Mouse (Mus musculus) inflammation-experienced regulatory T-cells, adult 6 months (primary cell): ENCODE data around the gene Abhd4. TPM values are rescaled to one million over a fixed set of nuclear protein-coding genes. Genes with fewer than 3 reads are reported as not detected.
"Not testable (repeated sequence)": the region's sequence is repeated elsewhere in the genome, so short reads cannot be mapped to it uniquely, and the experiment has no call there.

Experiments used
- ATAC-seq: one replicate; pipeline ENCODE4 v1.8.0; 2017
- polyA plus RNA-seq, 3 experiments: library from polyadenylated mRNA; unstranded; fragments of 100-300 nt; shearing (Covaris generic); gene quantifications; one replicate each; pipeline ENCODE4 v1.2.1; 2017

Gene Abhd4
- polyA plus RNA-seq, 3 experiments from 2014 or later: 20.3 to 33.0 (median 29.4) TPM

GRCm38 (mm10) chr14:54223315-54224063 lies 30.5 kb upstream of the Abhd4 start:
- ATAC-seq: no peak

DNA sequence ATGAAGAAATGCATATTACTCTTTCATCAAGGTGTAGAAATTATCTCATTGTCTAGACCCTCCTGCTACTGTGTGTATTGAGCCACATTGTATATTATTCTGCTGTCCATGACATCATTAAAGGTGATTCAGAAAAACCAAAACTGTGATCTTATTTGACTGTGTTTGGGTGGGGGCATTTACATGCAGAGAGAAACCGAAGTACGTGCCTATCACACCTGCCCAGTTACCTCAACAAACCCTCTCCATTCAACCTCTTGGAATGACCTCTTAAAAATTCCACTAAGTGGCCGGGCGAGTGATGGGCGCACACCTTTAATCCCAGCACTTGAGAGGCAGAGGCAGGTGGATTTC lies 29.9 kb upstream of the Abhd4 start:
- no peak for ATAC-seq

DNA sequence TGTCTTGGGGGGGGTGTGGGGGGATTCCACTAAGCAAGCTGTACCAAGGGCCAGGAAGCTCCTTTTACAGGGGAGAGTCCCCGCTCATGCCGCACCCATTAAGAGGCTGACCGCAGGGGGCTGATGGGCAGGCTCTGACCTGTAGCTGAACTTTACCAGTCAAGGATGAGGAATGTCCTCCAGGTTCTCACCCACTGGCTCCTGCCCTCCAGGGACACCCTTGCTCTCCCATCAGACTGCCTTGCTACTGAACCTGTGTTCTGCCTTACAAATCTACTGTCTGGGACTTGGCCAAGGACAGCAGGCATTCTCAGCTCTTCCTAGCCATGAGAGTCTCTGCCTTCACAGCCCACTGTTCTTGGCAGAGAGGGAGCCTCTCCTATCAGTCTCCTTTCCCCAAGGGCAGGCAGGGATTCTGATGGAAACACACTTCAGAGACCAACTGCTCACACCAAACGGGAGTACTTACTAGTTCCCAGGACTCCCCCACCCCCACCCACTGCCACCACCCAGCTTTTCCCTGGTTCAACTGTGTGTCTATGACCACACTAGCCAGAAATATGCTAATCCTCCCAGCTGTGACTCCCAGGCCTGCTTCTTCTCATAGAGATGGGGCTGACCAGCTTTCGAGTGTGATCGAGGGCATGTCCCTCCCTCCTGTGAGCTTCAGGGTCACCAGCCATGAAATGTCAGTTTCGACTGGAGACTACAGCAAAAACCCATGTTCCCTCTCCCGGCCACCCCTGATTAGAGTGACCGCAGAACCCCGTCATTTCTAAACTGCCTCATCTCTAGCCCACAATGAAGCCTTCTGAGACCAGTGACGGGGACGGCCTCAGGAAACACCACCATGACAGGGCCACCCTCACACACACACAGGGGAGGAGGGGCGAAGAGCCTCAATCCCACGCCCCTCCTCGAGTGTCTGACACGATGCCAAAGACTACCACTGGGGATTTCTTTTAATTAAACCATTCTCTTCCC lies 29.2 kb upstream of the Abhd4 start:
- peak; percentile 12 for ATAC-seq

DNA sequence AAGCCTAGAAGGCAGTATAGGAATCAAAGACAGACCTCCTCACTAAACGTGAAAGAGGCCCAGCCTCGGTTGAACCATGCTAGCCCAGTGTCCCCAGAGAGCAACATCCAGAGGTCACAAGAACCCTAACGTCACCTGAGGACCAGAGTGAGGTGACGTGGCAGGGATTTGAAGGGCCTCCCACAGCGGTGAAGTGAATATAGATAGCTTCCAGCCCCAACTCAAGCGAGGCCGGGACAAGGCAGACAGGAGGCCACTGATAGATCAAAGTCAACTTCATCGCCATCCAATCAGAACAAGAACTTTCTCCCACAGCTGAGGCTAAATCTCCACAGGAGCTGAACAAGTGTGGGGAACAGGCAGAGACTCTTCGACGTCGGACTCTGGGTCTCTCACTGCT lies 28.3 kb upstream of the Abhd4 start:
- no peak for ATAC-seq

DNA sequence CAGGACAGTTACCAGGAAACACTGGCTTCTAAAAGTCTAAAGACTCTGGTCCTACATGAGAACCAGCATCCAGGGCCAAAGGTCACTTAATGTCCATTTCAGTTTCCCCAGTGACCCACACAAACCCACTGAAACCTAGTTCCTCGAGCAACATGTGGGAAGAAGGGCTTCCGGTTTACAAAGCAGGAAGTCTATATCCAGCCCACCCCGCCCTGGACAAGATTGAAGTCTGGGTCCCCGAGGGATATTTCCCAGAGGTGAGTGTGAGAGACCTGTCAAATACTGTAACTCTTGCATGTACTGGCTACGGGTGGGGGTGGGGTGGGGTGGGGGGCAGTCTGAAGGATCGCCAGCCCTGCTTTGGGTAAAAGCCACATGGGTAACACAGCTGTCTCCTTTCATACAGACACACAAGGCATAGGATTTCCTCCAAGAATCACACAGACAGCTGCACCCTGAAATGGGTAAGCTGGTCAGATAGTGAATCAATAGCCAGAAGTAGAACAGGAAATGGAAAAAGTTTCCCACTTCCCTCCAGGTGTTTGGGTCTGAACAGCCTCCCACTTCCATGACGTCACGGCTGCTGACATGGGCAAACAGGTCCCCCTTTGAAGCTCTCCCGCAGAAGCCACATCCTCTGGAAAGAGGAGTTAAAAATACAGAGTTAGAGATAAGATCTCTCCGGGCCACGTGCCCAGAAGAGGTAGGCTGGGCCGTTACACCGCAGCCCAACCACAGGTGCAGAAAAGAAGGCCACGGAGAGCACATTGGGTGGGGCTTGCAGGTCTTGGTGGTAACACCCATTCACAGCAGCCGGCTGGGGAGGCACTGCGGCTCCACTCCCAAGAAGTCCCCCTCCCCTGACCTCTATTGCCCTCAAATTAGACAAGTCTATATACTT lies 26.8 kb upstream of the Abhd4 start:
- peak; percentile 64 for ATAC-seq

DNA sequence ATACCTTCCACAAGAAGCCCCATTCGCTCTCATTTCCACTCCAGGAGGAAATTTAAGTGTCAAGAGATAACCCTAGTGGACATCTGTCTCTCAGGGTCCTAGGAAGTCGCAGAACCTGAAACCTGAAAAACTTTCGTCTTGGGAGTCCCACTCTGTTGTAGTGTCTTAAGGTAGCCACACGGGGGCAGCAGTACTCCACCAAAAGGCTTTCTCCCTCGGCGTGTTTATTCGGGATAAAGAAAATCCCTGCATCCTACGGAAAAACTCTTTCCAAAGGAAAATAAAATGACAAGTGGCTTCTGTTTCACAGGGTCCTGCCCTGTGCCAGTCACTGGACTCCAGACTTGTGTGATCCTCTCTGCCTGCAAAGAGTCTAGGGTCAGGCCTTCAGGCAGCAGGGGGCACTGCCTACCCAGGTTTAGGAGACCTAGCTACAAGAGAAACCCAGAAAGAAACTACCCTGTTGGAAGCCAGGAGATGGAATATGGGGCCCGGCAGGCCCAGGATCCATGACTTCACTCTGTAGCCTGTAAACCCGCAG lies 26.0 kb upstream of the Abhd4 start:
- peak; percentile 10 for ATAC-seq

DNA sequence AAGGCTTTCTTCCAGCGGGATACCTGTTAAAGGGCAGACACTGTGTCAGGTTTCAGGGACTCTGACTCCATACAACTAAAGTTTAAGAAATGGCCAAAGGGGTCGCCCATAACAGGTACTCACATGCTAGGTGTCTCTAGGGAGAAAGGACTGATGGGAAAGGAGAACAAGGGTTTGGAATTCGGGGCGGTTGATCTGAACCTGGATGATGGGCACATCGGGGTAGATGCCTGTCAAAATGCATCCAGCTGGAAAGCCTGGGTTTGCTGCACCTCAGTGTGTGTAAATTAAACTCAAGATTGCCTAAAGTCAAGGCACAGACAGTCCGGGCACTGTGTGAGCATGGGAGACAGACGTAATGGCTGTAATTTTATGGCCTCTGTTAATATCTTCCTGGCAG lies 25.5 kb upstream of the Abhd4 start:
- ATAC-seq: no peak

DNA sequence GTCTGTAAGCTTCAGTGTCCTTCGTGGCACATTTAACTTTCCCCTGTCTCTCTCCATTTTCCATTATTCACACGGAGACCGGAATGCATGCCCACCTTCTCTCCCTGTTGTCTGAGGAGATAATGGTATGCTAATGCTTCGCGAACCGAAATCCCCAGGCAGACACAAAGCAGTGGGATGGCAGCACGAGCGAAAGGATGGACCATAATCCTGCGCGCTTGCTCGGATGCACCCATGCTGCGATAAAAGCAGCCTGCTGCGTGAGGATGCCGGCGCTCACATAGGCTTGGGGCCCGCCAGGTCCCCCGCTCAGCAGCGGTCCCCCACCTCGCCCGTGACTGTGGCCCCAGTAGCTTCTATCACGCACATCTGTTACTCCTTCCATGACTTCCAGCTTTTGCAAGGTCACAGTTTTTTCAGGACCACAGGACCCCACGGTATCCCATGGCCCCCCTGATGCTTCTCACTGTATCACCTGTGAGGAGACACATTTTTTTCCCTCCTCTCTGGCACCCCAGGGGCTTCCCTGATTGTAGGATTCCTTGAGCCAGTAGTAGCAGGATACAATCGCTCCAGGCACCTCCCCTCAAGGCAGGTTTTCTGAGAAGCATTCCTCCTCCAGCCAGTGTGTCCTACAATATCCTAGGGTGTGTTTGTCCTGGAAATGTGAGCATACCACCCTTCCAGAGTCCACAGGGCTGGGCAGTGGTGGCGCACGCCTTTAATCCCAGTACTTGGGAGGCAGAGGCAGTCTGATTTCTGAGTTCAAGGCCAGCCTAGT lies 24.9 kb upstream of the Abhd4 start:
- no peak for ATAC-seq

DNA sequence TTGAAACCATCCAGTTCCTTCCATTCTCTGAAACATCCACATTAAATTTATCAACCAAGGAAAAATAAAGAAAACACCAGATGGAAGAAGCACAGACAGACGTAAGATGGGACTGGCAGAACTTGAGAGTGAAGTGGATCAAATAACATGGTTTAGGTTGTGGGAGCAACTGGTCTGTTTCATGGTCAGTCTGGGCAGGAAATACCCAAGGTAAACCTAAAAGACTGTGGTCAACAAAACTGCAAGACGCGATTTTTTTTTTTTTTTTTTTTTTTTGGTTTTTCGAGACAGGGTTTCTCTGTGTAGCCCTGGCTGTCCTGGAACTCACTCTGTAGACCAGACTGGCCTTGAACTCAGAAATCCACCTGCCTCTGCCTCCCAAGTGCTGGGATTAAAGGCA lies 24.1 kb upstream of the Abhd4 start:
- ATAC-seq: not testable (repeated sequence)

GRCm38 (mm10) chr14:54230638-54231150 lies 23.3 kb upstream of the Abhd4 start:
- no peak for ATAC-seq

DNA sequence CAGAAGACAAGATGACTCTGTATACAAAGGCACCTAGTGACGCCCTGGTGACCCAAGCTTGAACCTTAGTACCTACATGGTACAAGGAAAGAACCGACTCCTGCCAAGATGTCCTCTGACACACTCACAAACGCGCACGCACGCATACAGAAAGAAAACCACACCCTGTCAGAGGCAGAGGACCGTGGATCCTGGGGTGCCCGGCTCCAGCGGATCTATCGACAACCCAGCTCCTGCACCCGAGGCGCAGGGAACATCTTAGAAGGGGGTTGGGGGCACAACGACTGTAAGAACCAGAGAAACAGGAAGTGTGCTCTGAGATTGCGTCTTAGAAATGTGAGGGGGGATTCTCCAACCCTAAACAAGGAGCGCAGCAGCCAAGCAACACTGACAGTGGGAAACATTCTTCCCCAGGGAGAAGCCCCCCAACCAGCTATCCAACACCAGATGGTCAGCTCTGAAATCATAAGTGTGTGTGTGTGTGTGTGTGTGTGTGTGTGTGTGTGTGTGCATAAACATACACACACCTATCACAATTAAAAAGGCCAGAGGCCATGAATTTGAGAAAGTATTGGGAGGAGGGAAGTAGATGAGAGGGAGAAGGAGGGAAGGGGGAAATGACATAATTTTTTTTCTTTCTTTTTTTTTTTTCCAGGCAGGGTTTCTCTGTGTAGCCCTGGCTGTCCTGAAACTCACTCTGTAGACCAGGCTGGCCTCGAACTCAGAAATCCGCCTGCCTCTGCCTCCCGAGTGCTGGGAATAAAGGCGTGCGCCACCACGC lies 22.6 kb upstream of the Abhd4 start:
- peak; percentile 10 for ATAC-seq

GRCm38 (mm10) chr14:54232143-54232542 lies 21.8 kb upstream of the Abhd4 start:
- ATAC-seq: no peak

DNA sequence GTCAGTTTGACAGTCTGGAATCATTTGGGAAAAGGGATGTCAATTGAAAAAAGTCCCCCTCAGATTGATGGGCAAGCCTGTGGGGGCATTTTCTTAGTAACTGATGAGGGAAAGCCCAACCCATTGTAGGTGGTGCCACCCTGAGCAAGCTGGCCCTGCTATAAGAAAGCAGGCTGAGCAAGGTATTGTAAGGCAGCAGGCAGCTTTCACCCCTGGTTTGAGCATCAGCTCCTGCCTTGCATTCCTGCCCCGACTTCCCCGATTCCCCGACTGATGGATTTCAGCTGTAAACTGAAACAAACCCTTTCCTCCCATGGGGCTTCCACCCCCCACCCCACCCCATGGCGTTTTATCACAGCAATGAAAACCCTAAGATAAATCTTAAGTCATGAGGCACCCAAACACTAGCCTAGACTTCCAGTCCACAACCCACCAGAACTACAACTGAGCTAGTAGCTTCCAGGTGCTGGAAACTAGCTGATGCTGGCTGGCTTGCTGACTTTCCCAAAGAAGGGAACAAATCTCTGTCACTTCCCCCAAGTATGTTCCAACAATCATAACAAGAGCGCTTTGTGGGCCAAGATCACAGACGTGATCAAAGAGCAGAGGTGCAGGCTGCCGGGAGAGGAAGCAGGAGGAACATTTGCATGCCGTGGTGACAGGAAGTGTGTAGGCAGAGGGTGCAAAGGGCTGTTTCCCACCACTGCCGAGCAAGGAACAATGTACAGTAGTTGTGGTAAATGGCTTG lies 21.0 kb upstream of the Abhd4 start:
- peak; percentile 88 for ATAC-seq

- ATAC-seq: no peak
Observed at GRCm38 (mm10) chr14:54233559-54234143, 20.3 kb upstream of the Abhd4 start.

GRCm38 (mm10) chr14:54234231-54235040 lies 19.6 kb upstream of the Abhd4 start:
- no peak for ATAC-seq

DNA sequence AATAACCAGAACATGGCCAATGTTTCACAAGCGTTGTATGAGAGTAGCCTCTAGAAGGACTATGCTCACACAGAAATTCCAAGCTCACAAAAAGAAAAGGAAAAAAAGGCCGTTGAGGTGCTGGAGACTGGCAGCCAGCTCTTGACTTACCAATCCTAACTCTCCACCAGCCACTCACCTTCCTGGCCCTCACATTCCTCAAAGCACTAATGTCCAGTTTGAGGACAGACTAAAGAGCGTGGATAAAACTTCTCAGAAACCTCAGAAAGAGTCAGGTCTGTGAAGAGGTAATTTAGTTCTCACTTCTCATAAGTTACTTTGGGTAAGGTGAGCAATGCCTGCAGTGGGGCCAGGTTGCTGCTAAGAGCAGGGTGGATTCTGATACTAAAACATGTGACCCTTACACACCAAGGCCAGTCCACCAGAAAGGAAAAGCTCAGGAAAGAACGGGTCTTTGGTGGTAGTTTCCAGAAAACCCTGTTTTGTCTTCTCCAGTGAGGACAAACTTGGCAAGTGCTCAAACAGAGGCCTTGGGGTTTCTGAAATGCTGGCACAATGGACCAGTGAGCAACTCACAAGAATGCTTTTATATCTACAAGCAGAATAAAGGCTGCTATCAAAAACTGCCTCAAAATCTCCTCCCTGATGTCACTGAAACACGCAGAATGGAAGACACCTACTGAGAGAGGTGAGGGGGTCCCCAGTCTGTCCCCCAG lies 18.0 kb upstream of the Abhd4 start:
- ATAC-seq: no peak

DNA sequence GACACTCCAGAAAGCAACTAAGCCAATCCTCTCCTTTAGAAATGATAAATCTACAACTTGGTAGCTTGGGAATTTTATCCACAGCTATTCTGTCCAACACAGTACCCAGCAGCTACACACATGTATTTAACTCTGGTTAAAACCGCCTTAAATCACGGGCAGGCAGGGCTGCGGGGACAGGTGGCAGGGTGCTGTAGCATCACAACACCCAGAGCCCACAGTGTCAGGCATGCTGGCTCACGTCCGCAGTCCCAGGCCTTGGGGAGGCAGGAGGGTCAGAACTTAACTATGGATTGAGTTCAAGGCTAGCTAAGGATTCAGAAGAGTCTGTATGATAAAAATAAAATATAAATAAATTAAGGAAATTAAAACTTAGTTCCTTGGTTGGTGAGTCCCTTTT lies 17.1 kb upstream of the Abhd4 start:
- no peak for ATAC-seq
